12 mouse cellular contexts compared by ENCODE assay signal in genomic region chr16:26035079-26035478, GRCm38 (mm10).
DNase-seq lines count a peak whose midpoint lies in the region; ATAC-seq and TF ChIP-seq lines count a peak whose summit lies in the region.
"Had no signal": no experiment of that assay in that cellular context is flagged by ENCODE, and none has a peak within 500 bp of the region (broad histone marks: within the 10 kb centered on the region; RNA-seq: fewer than 3 reads in every experiment).

No protein-coding gene starts in this region.

- in situ Hi-C loops in CH12.LX (cut with MboI; ENCODE audit: low pct_ligation_motif_present, low pct_unique_long_range_greater_than_20kb, low sequenced_read_pairs) = no loop called here

- no peaks in the 10 kb centered on the region; the same call in 1 of the 2 replicates for H3K9me3 ChIP-seq in kidney, embryonic 14.5 days (ENCODE audit: control insufficient read depth, low read length)
- peaks cover 5% of the 10 kb centered on the region for H3K9me3 ChIP-seq in CH12.LX (replicated peaks; ENCODE audit: low read length)
- H3K9me3 ChIP-seq in intestine, embryonic 15.5 days = no peaks in the 10 kb centered on the region
- H3K9me3 ChIP-seq in hindbrain, embryonic 13.5 days = no peaks in the 10 kb centered on the region

- WGBS in heart, adult 2 months = 33% methylated on average over 5 of the region's 5 CpGs
- 45% methylated on average over 5 of the region's 5 CpGs for WGBS in kidney, embryonic 14.5 days
- 42% methylated on average over 5 of the region's 5 CpGs for WGBS in intestine, embryonic 15.5 days
- WGBS in hindbrain, embryonic 13.5 days = 62% methylated on average over 5 of the region's 5 CpGs

- ATAC-seq in kidney, embryonic 14.5 days (ENCODE audit: low FRiP score, low TSS enrichment) = no peak
- peak; percentile 56; the same call in 1 of the 2 replicates for ATAC-seq in intestine, embryonic 15.5 days
- ATAC-seq in hindbrain, embryonic 13.5 days (ENCODE audit: low FRiP score) = no peak
- ATAC-seq in frontal cortex, adult (ENCODE audit: low TSS enrichment) = no peak

- no peak for TF ChIP-seq RAD21 in CH12.LX (IDR thresholded peaks at IDR 0.05; ENCODE audit: low read depth, low read length)

- H3K9ac ChIP-seq in heart, adult 2 months (ENCODE audit: low read depth, low read length) = no peak overlapping the region
- no peak overlapping the region for H3K9ac ChIP-seq in kidney, embryonic 14.5 days (ENCODE audit: low read depth, low read length)
- H3K9ac ChIP-seq in CH12.LX (ENCODE audit: insufficient read depth, low read depth) = no peak overlapping the region
- H3K9ac ChIP-seq in intestine, embryonic 15.5 days = no peak overlapping the region
- no peak overlapping the region for H3K9ac ChIP-seq in hindbrain, embryonic 13.5 days

- no peak for TF ChIP-seq CTCF in heart, adult 2 months (IDR thresholded peaks at IDR 0.05)
- no peak for TF ChIP-seq CTCF in CH12.LX (conservative IDR thresholded peaks at IDR 0.05 in 1 of 2, IDR thresholded peaks at IDR 0.05 in 1 of 2; ENCODE audit: low read depth in 2 of 2, low read length in 2 of 2)

- peaks cover 10% of the 10 kb centered on the region for H3K4me1 ChIP-seq in heart, adult 2 months (ENCODE audit: control insufficient read depth, insufficient read depth, low read length)
- no peaks in the 10 kb centered on the region for H3K4me1 ChIP-seq in kidney, embryonic 14.5 days (ENCODE audit: control insufficient read depth, insufficient read depth, low read length)
- peaks cover 0 to 12% of the 10 kb centered on the region in 2 experiments; a peak in 2 of 4 replicates for H3K4me1 ChIP-seq in CH12.LX (ENCODE audit: control insufficient read depth in 1 of 2, insufficient read depth in 2 of 2)
- H3K4me1 ChIP-seq in intestine, embryonic 15.5 days (replicated peaks) = no peaks in the 10 kb centered on the region
- H3K4me1 ChIP-seq in hindbrain, embryonic 13.5 days (replicated peaks) = no peaks in the 10 kb centered on the region

- intact Hi-C loops in heart, adult 2 months (cut with DNase I) = no loop called here

- TF ChIP-seq EP300 in heart, adult 2 months (IDR thresholded peaks at IDR 0.05; ENCODE audit: insufficient read depth, low read depth, low read length) = no peak
- TF ChIP-seq EP300 in CH12.LX (IDR thresholded peaks at IDR 0.05; ENCODE audit: low read length) = no peak

- H3K36me3 ChIP-seq in heart, adult 2 months (ENCODE audit: control insufficient read depth, insufficient read depth, low read length) = no peaks in the 10 kb centered on the region; the same call in 1 of the 2 replicates
- no peaks in the 10 kb centered on the region for H3K36me3 ChIP-seq in kidney, embryonic 14.5 days (ENCODE audit: control insufficient read depth, insufficient read depth, low read length)
- H3K36me3 ChIP-seq in CH12.LX (replicated peaks in 1 of 2; ENCODE audit: control insufficient read depth in 1 of 2, insufficient read depth in 1 of 2, low read length in 1 of 2) = no peaks in the 10 kb centered on the region
- H3K36me3 ChIP-seq in intestine, embryonic 15.5 days = no peaks in the 10 kb centered on the region
- H3K36me3 ChIP-seq in hindbrain, embryonic 13.5 days = no peaks in the 10 kb centered on the region

- no peak for DNase-seq in heart, adult 2 months
- DNase-seq in heart, adult 9 months (ENCODE audit: low spot score in 2 of 2) = no peak
- DNase-seq in kidney, postnatal 10 days = peak; percentile 41
- no peak for DNase-seq in CH12.LX (ENCODE audit: extremely low read depth)
- DNase-seq: adrenal gland, adult 8-10 months; cerebellum, adult 11 months; thymus, adult 2 months had no signal

- H3K4me2 ChIP-seq in kidney, embryonic 14.5 days (replicated peaks; ENCODE audit: low read depth, low read length) = no peak overlapping the region
- H3K4me2 ChIP-seq in CH12.LX (ENCODE audit: insufficient read depth, low read depth, poor library complexity, severe bottlenecking) = no peak overlapping the region
- no peak overlapping the region for H3K4me2 ChIP-seq in intestine, embryonic 15.5 days (replicated peaks)
- H3K4me2 ChIP-seq in hindbrain, embryonic 13.5 days = no peak overlapping the region

- TF ChIP-seq POLR2A in heart, adult 2 months (IDR thresholded peaks at IDR 0.05; ENCODE audit: insufficient read depth, low read depth, low read length) = no peak
- no peak for TF ChIP-seq POLR2A in CH12.LX (IDR thresholded peaks at IDR 0.05; ENCODE audit: low read depth, low read length)

- no peaks in the 10 kb centered on the region for H3K79me2 ChIP-seq in heart, adult 2 months (replicated peaks; ENCODE audit: control insufficient read depth, insufficient read depth, low read length)
- no peaks in the 10 kb centered on the region for H3K79me2 ChIP-seq in CH12.LX (replicated peaks; ENCODE audit: control insufficient read depth, extremely low read depth, insufficient read depth, poor library complexity, severe bottlenecking)

- dilution Hi-C loops in CH12.LX (cut with MboI; ENCODE audit: extremely low pct_ligation_motif_present, extremely low pct_unique_long_range_greater_than_20kb, low sequenced_read_pairs) = no loop called here

- no peak overlapping the region for H3K4me3 ChIP-seq in heart, adult 2 months
- H3K4me3 ChIP-seq in kidney, embryonic 14.5 days (ENCODE audit: low read length) = no peak overlapping the region
- no peak overlapping the region for H3K4me3 ChIP-seq in CH12.LX (replicated peaks in 1 of 3; ENCODE audit: low read depth in 2 of 3, low read length in 2 of 3, poor library complexity in 1 of 3)
- H3K4me3 ChIP-seq in intestine, embryonic 15.5 days (replicated peaks) = no peak overlapping the region
- H3K4me3 ChIP-seq in hindbrain, embryonic 13.5 days = no peak overlapping the region

- H3K27me3 ChIP-seq in heart, adult 2 months (ENCODE audit: control insufficient read depth, insufficient read depth, low read length) = no peaks in the 10 kb centered on the region
- H3K27me3 ChIP-seq in kidney, embryonic 14.5 days (ENCODE audit: control insufficient read depth, insufficient read depth, low read length) = no peaks in the 10 kb centered on the region
- no peaks in the 10 kb centered on the region for H3K27me3 ChIP-seq in CH12.LX (replicated peaks)
- H3K27me3 ChIP-seq in intestine, embryonic 15.5 days (replicated peaks) = no peaks in the 10 kb centered on the region
- no peaks in the 10 kb centered on the region for H3K27me3 ChIP-seq in hindbrain, embryonic 13.5 days

- peak overlapping the region; percentile 51 for H3K27ac ChIP-seq in heart, adult 2 months
- H3K27ac ChIP-seq in kidney, embryonic 14.5 days (ENCODE audit: low read depth, low read length) = no peak overlapping the region; the same call in 1 of the 2 replicates
- no peak overlapping the region for H3K27ac ChIP-seq in CH12.LX (ENCODE audit: insufficient read depth, low read depth)
- peak overlapping the region; percentile 72 for H3K27ac ChIP-seq in intestine, embryonic 15.5 days
- no peak overlapping the region for H3K27ac ChIP-seq in hindbrain, embryonic 13.5 days
- H3K27ac ChIP-seq: macrophage had no signal

TF ChIP-seq in CH12.LX, 34 proteins besides CTCF, POLR2A, EP300 and RAD21:
- TF ChIP-seq MAFK (IDR thresholded peaks at IDR 0.05; ENCODE audit: insufficient replicate concordance, low read length) = peak; percentile 75
- no peak for TF ChIP-seq SIN3A (IDR thresholded peaks at IDR 0.05; ENCODE audit: low read length)
TF ChIP-seq in CH12.LX: peak in this region for 1.

Comparison
In these comparisons a context has a peak if more than half of its experiments do, and no peak if none do; other contexts are left out.
1. H3K27ac ChIP-seq: peak in heart, adult 2 months (single experiment) and intestine, embryonic 15.5 days (single experiment); none in kidney, embryonic 14.5 days (single experiment), CH12.LX (single experiment) and hindbrain, embryonic 13.5 days (single experiment).